Mouse (Mus musculus): Measurements from ENCODE around the gene Eml4.

- TF ChIP-seq CTCF (IDR thresholded peaks at IDR 0.05) (no peak), POLR2A (IDR thresholded peaks at IDR 0.05; ENCODE audit: insufficient read depth, low read depth, low read length) (peak; percentile 39; the same call in 1 of the 2 replicates)
Observed at GRCm38 (mm10) chr17:83397571-83398100, 46.9 kb downstream of the Eml4 start.
